Mouse (Mus musculus) midbrain, embryonic 13.5 days (tissue): Measurements from ENCODE around the gene Acbd5. TPM values are rescaled to one million over a fixed set of nuclear protein-coding genes. Genes with fewer than 3 reads are reported as not detected.

Experiments
- ATAC-seq: fragments of 200-750 bp; cut with Nextera tagmentation; 2 replicates; pipeline ENCODE4 v1.8.0; 2017; ENCODE audit warnings: mild to moderate bottlenecking, moderate TSS enrichment, moderate library complexity
- H3K27ac ChIP-seq: fragments of 300-500 bp; sonication (generic); 2 replicates; pipeline ENCODE4 v1.5.1; 2015; ENCODE audit warnings: inconsistent platforms, mild to moderate bottlenecking, moderate library complexity
- H3K27me3 ChIP-seq: fragments of 300-500 bp; sonication (generic); 2 replicates; pipeline ENCODE4 v1.6.1; 2015; ENCODE audit warnings: mild to moderate bottlenecking, inconsistent platforms
- H3K36me3 ChIP-seq: fragments of 300-500 bp; sonication (generic); 2 replicates; pipeline ENCODE4 v1.6.1; 2015; ENCODE audit warnings: mild to moderate bottlenecking, inconsistent platforms
- H3K4me1 ChIP-seq: fragments of 300-500 bp; sonication (generic); replicated peaks from 2 replicates; pipeline ENCODE4 v1.6.1; 2015; ENCODE audit warnings: inconsistent platforms
- H3K4me2 ChIP-seq: fragments of 300-500 bp; sonication (generic); replicated peaks from 2 replicates; pipeline ENCODE4 v1.6.1; 2015; ENCODE audit warnings: moderate library complexity, mild to moderate bottlenecking, inconsistent platforms
- H3K4me3 ChIP-seq: fragments of 300-500 bp; sonication (generic); replicated peaks from 2 replicates; pipeline ENCODE4 v1.5.1; 2015; ENCODE audit warnings: mild to moderate bottlenecking, inconsistent platforms
- H3K9ac ChIP-seq: fragments of 300-500 bp; sonication (generic); replicated peaks from 2 replicates; pipeline ENCODE4 v1.6.1; 2015; ENCODE audit warnings: mild to moderate bottlenecking, inconsistent platforms
- H3K9me3 ChIP-seq: fragments of 300-500 bp; sonication (generic); 2 replicates; pipeline ENCODE4 v1.6.1; 2016; ENCODE audit warnings: mild to moderate bottlenecking, inconsistent platforms
- WGBS: fragments of 180-500 bp; shearing (Covaris S2); methylation state at CpG from one replicate; pipeline ENCODE4 v1.1.7; 2015; 5-methylcytosine and 5-hydroxymethylcytosine counted together
- polyA plus RNA-seq: library from polyadenylated mRNA; unstranded; fragments of >200 nt; fragmentation: Nextera tagmentation; extraction: Ambion mirVana; gene quantifications from 2 replicates; pipeline ENCODE4 v1.2.1, GENCODE M21; 2015

Acbd5 gene
- polyA plus RNA-seq, 1 experiment from 2014 or later, result 81.0 TPM

DNA sequence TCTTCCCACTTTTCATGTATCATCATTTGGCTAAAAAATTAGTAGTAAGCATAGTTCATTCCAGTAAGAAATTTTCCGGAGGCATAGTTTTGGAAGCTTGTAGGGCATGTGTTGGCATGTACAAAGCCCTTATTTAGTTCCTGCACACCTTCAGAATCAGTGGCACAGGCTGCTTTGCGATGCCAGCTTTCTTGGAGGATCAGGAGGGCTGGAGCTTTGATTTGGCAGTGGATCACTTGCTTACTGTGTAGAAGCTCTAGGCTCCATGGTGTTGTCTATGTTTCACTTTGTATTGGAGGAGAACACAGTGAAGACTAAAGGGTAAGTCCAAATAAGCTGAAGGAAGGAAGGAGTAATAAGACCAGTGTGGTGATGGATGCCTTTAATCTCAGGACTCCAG lies 2.5 kb downstream of the Acbd5 start:
- 98% methylated on average over 2 of the region's 2 CpGs for WGBS
- Histone ChIP-seq H3K4me3 (no peak overlapping the region), H3K9me3 (no peaks in the 10 kb centered on the region), H3K27me3 (no peaks in the 10 kb centered on the region), H3K36me3 (peaks cover 15% of the 10 kb centered on the region; the same call in 1 of the 2 replicates), H3K27ac (no peak overlapping the region), H3K4me2 (no peak overlapping the region), H3K9ac (no peak overlapping the region), H3K4me1 (peaks cover 19% of the 10 kb centered on the region)
- no peak for ATAC-seq

DNA sequence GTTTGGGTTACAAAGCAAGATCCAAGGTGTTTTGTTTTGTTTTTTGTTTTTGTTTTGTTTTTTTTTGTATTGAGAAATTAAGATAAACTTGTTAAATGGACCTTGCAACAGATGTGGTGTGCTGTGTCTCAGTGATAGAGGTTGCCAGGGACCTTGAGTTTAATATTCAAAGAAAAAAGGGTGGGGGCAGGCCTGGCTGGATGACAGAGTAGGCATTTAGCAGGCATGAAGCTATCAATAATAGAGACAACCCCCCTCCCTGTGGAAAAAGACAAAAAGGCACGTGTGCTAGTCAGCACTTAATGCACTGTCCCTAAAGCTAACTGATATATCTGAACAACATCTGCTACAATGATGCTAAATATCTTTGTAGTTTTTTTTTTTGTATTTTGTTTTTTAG lies 3.4 kb downstream of the Acbd5 start:
- no peaks in the 10 kb centered on the region for H3K27me3 ChIP-seq
- H3K4me2 ChIP-seq, result no peak overlapping the region
- no peak overlapping the region for H3K27ac ChIP-seq
- ATAC-seq, result no peak
- H3K4me1 ChIP-seq, result peaks cover 19% of the 10 kb centered on the region
- 71% methylated on average over 1 of the region's 1 CpGs for WGBS
- no peak overlapping the region for H3K9ac ChIP-seq
- H3K4me3 ChIP-seq, result no peak overlapping the region
- peaks cover 21% of the 10 kb centered on the region for H3K36me3 ChIP-seq
- H3K9me3 ChIP-seq, result no peaks in the 10 kb centered on the region

DNA sequence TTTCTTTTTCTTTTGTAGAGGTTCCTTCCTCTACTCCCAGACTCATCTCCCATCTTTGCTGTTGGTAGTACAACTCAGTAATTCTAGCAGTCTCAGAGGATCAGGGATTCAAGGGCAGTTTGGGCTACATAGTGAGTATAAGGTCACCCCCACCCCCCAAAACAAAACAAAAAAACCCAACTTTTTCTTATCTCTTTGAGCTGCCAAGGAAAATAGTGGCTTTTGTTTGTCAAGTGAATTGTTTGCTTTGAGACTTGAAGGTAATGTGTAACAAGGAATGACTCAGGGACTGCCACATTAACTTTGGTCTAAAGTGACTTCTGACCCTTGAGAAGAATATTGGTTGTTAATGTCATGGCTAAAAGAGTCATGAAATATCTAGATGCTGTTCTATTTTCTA lies 7.9 kb downstream of the Acbd5 start:
- peaks cover 10% of the 10 kb centered on the region for H3K4me1 ChIP-seq
- no peak overlapping the region for H3K4me3 ChIP-seq
- no peaks in the 10 kb centered on the region for H3K27me3 ChIP-seq
- no peak overlapping the region for H3K27ac ChIP-seq
- H3K9ac ChIP-seq, result no peak overlapping the region
- no peak for ATAC-seq
- peaks cover 48% of the 10 kb centered on the region for H3K36me3 ChIP-seq
- H3K9me3 ChIP-seq, result no peaks in the 10 kb centered on the region
- no peak overlapping the region for H3K4me2 ChIP-seq

DNA sequence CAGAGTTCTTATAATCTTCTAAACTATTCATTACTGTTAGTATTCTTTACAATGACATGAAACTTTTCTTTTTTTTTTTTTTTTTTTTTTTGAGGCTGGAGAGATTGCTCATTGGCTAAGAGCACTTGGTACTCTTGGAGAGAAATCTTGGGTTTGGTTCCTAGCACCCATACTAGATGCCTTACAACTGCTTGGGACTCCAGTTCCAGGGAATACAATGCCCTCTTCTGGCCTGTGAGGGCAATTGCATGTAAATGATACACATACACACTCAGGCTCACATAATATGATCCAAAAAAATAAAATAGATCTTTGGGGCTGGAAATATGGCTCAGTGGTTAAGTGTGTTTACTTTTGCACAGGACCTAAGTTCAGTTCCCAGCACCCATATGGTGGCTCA lies 8.8 kb downstream of the Acbd5 start:
- Histone ChIP-seq H3K4me2 (no peak overlapping the region), H3K27me3 (no peaks in the 10 kb centered on the region), H3K9me3 (no peaks in the 10 kb centered on the region), H3K9ac (no peak overlapping the region), H3K36me3 (peaks cover 55% of the 10 kb centered on the region), H3K4me1 (0 out of 2 replicates have a peak, but pooled peaks cover 3% of the 10 kb centered on the region), H3K4me3 (no peak overlapping the region), H3K27ac (no peak overlapping the region)
- no peak for ATAC-seq

DNA sequence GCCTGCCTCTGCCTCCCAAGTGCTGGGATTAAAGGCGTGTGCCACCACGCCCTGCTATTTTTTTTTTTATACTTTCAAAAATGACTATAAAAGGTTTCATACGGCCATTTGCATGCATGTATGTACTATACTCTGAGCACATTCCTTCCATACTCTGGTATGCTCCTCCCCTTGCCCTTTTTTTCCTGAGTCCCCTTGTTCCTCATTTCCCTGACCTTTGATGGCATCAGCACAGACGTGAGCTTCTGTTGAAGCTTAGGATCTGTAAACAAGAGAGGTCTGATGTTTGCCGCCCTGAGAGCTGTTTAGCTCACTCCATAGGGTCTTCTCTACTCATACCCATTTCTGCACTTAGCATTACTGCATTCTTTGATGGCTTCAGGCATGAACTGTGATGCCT lies 9.7 kb downstream of the Acbd5 start:
- Histone ChIP-seq H3K27ac (no peak overlapping the region), H3K9ac (no peak overlapping the region), H3K4me1 (no peaks in the 10 kb centered on the region), H3K4me3 (no peak overlapping the region), H3K27me3 (no peaks in the 10 kb centered on the region), H3K9me3 (no peaks in the 10 kb centered on the region), H3K36me3 (peaks cover 62% of the 10 kb centered on the region), H3K4me2 (no peak overlapping the region)
- 92% methylated on average over 5 of the region's 5 CpGs for WGBS
- no peak for ATAC-seq

DNA sequence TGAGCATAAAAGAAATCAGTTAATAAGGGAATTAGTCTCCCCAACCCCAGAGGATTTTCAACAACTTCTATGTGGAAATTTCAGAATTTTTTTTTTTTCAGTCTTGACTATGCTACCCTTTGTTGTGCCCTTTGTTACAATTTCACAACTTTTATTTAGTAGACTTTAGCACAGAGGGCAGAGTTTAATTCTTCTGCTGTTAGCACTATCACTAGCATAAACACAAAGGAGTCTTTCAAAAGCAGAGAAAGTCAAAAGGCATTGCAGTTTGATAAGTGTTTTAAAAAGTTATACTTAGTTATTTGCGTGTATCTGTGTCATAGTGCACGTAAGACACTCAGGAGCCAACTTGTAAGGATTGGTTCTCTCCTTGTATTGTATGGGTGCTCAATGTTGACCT lies 10.6 kb downstream of the Acbd5 start:
- no peak overlapping the region for H3K4me3 ChIP-seq
- peaks cover 68% of the 10 kb centered on the region for H3K36me3 ChIP-seq
- H3K27ac ChIP-seq, result no peak overlapping the region
- WGBS, result 97% methylated on average over 2 of the region's 2 CpGs
- no peaks in the 10 kb centered on the region for H3K4me1 ChIP-seq
- ATAC-seq, result no peak
- H3K9me3 ChIP-seq, result no peaks in the 10 kb centered on the region
- H3K4me2 ChIP-seq, result no peak overlapping the region
- no peak overlapping the region for H3K9ac ChIP-seq
- H3K27me3 ChIP-seq, result no peaks in the 10 kb centered on the region

DNA sequence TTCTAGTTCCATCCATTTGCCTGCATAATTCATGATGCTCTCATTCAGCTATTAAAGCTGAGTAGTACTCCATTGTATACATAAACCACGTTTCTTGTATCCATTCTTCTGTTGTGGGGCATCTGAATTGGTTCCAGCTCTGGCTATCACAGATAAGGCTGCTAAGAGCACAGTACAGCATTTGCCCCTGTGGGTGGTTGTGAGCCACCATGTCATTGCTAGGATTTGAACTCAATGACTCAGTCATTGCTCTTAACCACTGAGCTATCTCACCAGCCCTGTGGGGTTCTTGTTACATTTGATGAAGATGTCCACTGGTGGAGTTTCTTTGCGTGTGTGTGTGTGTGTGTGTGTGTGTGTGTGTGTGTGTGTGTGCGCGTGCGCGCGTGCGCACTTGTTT lies 16.6 kb downstream of the Acbd5 start:
- H3K36me3 ChIP-seq, result peaks cover 72% of the 10 kb centered on the region

DNA sequence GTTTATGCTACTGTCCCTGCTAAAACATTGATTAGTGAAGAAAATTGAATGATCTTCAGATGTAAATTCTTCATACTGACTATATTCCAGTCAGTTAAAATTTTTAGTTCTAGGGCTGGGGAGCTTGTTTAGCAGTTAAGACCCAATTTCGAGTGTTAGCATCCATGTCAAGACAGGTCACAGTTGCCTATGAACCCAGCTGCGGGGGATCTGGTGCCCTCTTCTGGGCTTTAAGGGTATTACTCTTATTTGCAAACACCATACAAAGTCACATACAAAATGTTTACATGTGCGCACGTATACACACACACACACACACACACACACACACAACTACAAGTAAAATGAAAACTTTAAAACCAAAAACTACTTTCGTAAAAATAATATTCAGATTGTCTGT lies 24.2 kb downstream of the Acbd5 start:
- Histone ChIP-seq H3K9me3 (no peaks in the 10 kb centered on the region), H3K4me3 (no peak overlapping the region), H3K27ac (no peak overlapping the region), H3K9ac (no peak overlapping the region), H3K27me3 (no peaks in the 10 kb centered on the region), H3K4me1 (no peaks in the 10 kb centered on the region), H3K36me3 (peaks cover 75% of the 10 kb centered on the region), H3K4me2 (no peak overlapping the region)
- WGBS, result 51% methylated on average over 5 of the region's 5 CpGs
- no peak for ATAC-seq

More for the DNA sequence above, 16.6 kb downstream of the Acbd5 start:
- Histone ChIP-seq H3K9ac (no peak overlapping the region), H3K27ac (no peak overlapping the region), H3K27me3 (no peaks in the 10 kb centered on the region), H3K4me3 (no peak overlapping the region), H3K9me3 (no peaks in the 10 kb centered on the region), H3K4me2 (no peak overlapping the region), H3K4me1 (no peaks in the 10 kb centered on the region)
- WGBS, result 93% methylated on average over 8 of the region's 8 CpGs
- no peak for ATAC-seq

DNA sequence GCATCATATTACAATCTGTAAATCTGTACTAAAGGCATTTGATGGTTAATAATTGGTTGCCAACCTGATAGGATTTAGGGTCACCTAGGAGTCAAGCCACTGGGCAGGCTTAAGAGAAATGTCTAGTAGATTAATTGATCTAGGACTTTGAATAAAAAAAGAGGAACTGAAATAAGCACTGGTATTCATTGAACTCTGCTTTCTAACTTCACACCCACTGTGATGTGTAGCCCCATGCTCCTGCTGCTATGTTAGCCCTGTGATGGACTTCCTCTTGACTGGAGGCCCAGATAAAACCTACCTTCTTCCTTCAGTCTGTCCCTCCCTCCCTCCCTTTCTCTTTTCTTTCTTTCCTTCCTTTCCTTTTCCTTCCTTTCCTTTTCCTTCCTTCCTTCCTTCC lies 29.1 kb downstream of the Acbd5 start:
- Histone ChIP-seq H3K27ac (no peak overlapping the region), H3K9me3 (no peaks in the 10 kb centered on the region), H3K4me3 (no peak overlapping the region), H3K36me3 (peaks cover 58% of the 10 kb centered on the region), H3K4me2 (no peak overlapping the region), H3K27me3 (no peaks in the 10 kb centered on the region), H3K4me1 (no peaks in the 10 kb centered on the region), H3K9ac (no peak overlapping the region)
- ATAC-seq, result no peak

DNA sequence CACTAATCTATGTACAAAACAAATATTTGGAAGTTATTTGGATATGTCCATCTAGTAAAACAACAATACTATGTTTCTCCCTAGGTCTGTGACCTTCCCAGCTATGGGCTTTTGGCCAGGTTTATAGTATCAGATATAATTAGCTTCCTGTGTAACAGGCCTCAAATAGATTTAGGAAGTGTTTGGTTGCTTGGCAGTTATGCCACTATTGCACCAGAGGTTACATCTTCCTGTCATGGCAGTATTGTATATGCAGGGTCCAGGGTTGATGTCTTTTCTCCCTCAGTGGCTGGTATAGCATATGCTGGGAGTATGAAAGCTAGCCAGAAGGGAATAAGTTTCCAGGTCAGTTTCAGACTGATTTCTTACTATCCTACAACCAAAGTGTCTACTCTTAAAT lies 34.3 kb downstream of the Acbd5 start:
- no peak overlapping the region for H3K27ac ChIP-seq
- ATAC-seq, result no peak
- H3K9ac ChIP-seq, result no peak overlapping the region
- H3K36me3 ChIP-seq, result peaks cover 33% of the 10 kb centered on the region
- H3K9me3 ChIP-seq, result no peaks in the 10 kb centered on the region
- H3K4me1 ChIP-seq, result no peaks in the 10 kb centered on the region
- no peaks in the 10 kb centered on the region for H3K27me3 ChIP-seq
- no peak overlapping the region for H3K4me3 ChIP-seq
- no peak overlapping the region for H3K4me2 ChIP-seq

DNA sequence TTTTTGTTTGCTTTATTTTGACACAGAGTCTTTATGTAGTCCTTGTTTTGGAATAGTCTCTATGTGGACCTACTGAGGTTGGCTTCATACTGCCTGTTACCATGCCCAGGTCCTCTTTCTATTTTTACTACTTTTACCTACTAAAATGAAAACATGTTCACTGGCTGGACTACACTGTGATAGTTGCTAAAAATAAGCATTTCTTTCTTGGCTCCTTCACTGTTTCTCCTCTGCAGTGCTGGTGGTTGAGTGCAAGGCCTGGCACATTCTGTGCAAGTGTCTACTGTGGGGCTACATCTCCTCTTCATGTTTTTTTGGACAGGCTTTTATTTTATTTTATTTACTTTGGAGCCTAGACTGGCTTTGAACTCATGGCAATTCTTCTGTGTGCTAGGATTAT lies 51.6 kb downstream of the Acbd5 start:
- Histone ChIP-seq H3K36me3 (peaks cover 16% of the 10 kb centered on the region), H3K4me1 (no peaks in the 10 kb centered on the region), H3K9me3 (no peaks in the 10 kb centered on the region), H3K27ac (no peak overlapping the region), H3K4me3 (no peak overlapping the region), H3K4me2 (no peak overlapping the region), H3K27me3 (no peaks in the 10 kb centered on the region), H3K9ac (no peak overlapping the region)
- ATAC-seq, result no peak

DNA sequence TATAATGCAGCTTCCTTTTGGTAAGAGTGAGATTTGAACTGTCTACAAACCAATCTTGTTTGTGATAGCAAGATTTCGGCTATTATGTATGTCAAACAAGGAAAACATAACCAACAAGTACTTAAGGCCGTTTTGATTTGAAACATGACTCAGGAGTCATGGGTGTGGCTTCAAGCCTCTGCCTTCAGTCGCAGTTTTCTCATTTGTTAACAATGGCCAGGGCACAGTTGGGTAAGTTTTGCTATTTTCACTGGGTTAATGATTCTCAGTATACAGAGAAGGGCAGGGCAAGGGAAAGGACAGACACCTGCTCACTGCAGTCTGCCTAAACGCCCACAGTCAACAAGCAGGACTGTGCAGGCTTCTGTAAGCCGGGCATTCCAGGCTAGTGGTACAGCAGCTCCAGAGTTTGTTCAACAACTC lies 87.2 kb downstream of the Acbd5 start:
- WGBS, result 8% methylated on average over 5 of the region's 5 CpGs
- peak overlapping the region; percentile 98; the same call in 1 of the 2 replicates for H3K27ac ChIP-seq
- H3K27me3 ChIP-seq, result no peaks in the 10 kb centered on the region
- H3K9me3 ChIP-seq, result no peaks in the 10 kb centered on the region
- peak overlapping the region; percentile 88 for H3K4me3 ChIP-seq
- H3K9ac ChIP-seq, result peak overlapping the region; percentile 84
- H3K4me2 ChIP-seq, result peak overlapping the region; percentile 83
- H3K36me3 ChIP-seq, result no peaks in the 10 kb centered on the region
- ATAC-seq, result no peak; the same call in 1 of the 2 replicates
- H3K4me1 ChIP-seq, result peaks cover 37% of the 10 kb centered on the region

DNA sequence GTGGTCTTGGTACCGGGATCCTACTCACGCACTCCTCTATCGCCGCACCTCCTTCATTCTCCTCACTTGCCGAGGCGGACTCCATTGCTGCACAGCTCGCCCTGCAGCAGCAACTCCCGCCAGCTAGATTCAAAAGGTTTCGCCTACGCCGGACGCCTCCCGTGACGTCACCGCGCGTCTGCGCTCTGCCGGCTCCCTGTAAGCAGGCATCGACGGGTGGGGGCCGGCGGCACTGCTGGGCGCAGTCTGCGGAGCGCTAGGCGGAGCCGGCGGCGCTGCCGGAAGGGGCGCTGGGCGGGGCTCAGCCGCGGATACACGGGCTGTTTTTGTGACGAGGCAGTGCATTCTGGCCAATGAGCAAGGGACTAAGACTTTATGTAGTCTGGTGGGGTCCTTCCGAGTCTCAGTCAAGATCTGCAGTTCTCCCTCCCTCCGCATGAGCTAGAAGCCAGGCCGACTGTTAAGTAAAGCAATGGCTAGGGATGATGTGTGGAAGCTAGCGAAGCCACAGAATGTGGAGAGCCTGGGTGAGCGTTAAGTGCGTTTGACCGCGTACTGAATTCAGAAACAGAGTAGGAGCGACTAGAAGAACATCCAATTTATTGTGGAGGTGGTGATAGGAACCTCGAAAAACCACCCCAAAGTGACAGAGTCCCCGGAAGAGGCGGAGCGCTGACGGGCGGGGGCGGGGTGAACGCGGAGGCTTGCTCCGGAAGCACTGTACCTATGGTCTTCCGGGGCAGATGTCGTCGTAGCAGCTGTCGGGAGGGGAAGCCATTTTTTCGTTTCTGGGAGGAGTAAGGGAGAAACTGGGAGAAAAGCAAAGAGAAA lies 88.0 kb downstream of the Acbd5 start, which contains the start of the genes Mastl and Yme1l1:
Gene Mastl (minus strand): TSS at position 248 of the 831 bp plus-strand sequence.
Gene Yme1l1 (plus strand): TSS at position 593 of the 831 bp plus-strand sequence.
- Histone ChIP-seq H3K9me3 (no peaks in the 10 kb centered on the region), H3K9ac (peak within 1 kb of the TSS; percentile 84), H3K4me2 (peak within 1 kb of the TSS; percentile 83), H3K4me3 (peak within 1 kb of the TSS; percentile 88), H3K27me3 (no peaks in the 10 kb centered on the region), H3K36me3 (peaks cover 2% of the 10 kb centered on the region; the same call in 1 of the 2 replicates), H3K27ac (peak within 1 kb of the TSS; percentile 98), H3K4me1 (peaks cover 37% of the 10 kb centered on the region)
- peak; percentile 99 for ATAC-seq
- WGBS, result under 1% methylated on average over 61 of the region's 61 CpGs
